Mouse (Mus musculus): Measurements from ENCODE around the gene Ankrd1. TPM values are rescaled to one million over a fixed set of nuclear protein-coding genes. Genes with fewer than 3 reads are reported as not detected.

Gene Ankrd1
- not detected in 2 replicates for polyA plus RNA-seq (2015; fragmentation: Nextera tagmentation; extraction: Ambion mirVana)

GRCm38 (mm10) chr19:36119783-36120471 lies at the start of gene Ankrd1:
Ankrd1 (minus strand) TSS chr19:36120099.
- Histone ChIP-seq H3K9ac (ENCODE audit: low read depth, low read length) (no peak within 1 kb of the TSS), H3K4me3 (ENCODE audit: low read depth, low read length) (no peak within 1 kb of the TSS), H3K27me3 (ENCODE audit: control insufficient read depth, insufficient read depth, low read depth, low read length) (no peaks in the 10 kb centered on the region), H3K27ac (ENCODE audit: low read length) (no peak within 1 kb of the TSS), H3K4me2 (ENCODE audit: low read length) (no peak within 1 kb of the TSS), H3K9me3 (replicated peaks; ENCODE audit: control insufficient read depth, low read length, poor library complexity, severe bottlenecking) (no peaks in the 10 kb centered on the region; the same call in 1 of the 2 replicates), H3K4me1 (ENCODE audit: control insufficient read depth, insufficient read depth, low read length) (no peaks in the 10 kb centered on the region), H3K36me3 (ENCODE audit: control insufficient read depth, insufficient read depth, low read length) (no peaks in the 10 kb centered on the region)
- no peak for ATAC-seq
- WGBS, result 87% methylated on average over 14 of the region's 14 CpGs

- no peaks in the 10 kb centered on the region for H3K36me3 ChIP-seq (ENCODE audit: control insufficient read depth, insufficient read depth, low read length)
- H3K9ac ChIP-seq (ENCODE audit: low read depth, low read length), result no peak overlapping the region
- WGBS, result 91% methylated on average over 2 of the region's 2 CpGs
- no peak overlapping the region for H3K27ac ChIP-seq (ENCODE audit: low read length)
- H3K27me3 ChIP-seq (ENCODE audit: control insufficient read depth, insufficient read depth, low read depth, low read length), result no peaks in the 10 kb centered on the region
- H3K4me1 ChIP-seq (ENCODE audit: control insufficient read depth, insufficient read depth, low read length), result no peaks in the 10 kb centered on the region
- no peaks in the 10 kb centered on the region for H3K9me3 ChIP-seq (replicated peaks; ENCODE audit: control insufficient read depth, low read length, poor library complexity, severe bottlenecking)
- ATAC-seq, result no peak
- no peak overlapping the region for H3K4me2 ChIP-seq (ENCODE audit: low read length)
- no peak overlapping the region for H3K4me3 ChIP-seq (ENCODE audit: low read depth, low read length)
These were observed 49.2 kb upstream of the Ankrd1 start for GRCm38 (mm10) chr19:36169101-36169500.

GRCm38 (mm10) chr19:36168121-36168520 lies 48.2 kb upstream of the Ankrd1 start:
- WGBS, result 74% methylated on average over 4 of the region's 4 CpGs
- H3K36me3 ChIP-seq (ENCODE audit: control insufficient read depth, insufficient read depth, low read length), result no peaks in the 10 kb centered on the region
- no peak overlapping the region for H3K4me2 ChIP-seq (ENCODE audit: low read length)
- no peaks in the 10 kb centered on the region for H3K27me3 ChIP-seq (ENCODE audit: control insufficient read depth, insufficient read depth, low read depth, low read length)
- no peaks in the 10 kb centered on the region for H3K4me1 ChIP-seq (ENCODE audit: control insufficient read depth, insufficient read depth, low read length)
- ATAC-seq, result no peak
- no peak overlapping the region for H3K27ac ChIP-seq (ENCODE audit: low read length)
- no peaks in the 10 kb centered on the region for H3K9me3 ChIP-seq (replicated peaks; ENCODE audit: control insufficient read depth, low read length, poor library complexity, severe bottlenecking)
- no peak overlapping the region for H3K9ac ChIP-seq (ENCODE audit: low read depth, low read length)
- no peak overlapping the region for H3K4me3 ChIP-seq (ENCODE audit: low read depth, low read length)

- Histone ChIP-seq H3K4me2 (ENCODE audit: low read length) (no peak overlapping the region), H3K36me3 (ENCODE audit: control insufficient read depth, insufficient read depth, low read length) (no peaks in the 10 kb centered on the region), H3K27ac (ENCODE audit: low read length) (no peak overlapping the region), H3K4me3 (ENCODE audit: low read depth, low read length) (no peak overlapping the region), H3K9ac (ENCODE audit: low read depth, low read length) (no peak overlapping the region), H3K4me1 (ENCODE audit: control insufficient read depth, insufficient read depth, low read length) (no peaks in the 10 kb centered on the region), H3K27me3 (ENCODE audit: control insufficient read depth, insufficient read depth, low read depth, low read length) (no peaks in the 10 kb centered on the region), H3K9me3 (replicated peaks; ENCODE audit: control insufficient read depth, low read length, poor library complexity, severe bottlenecking) (no peaks in the 10 kb centered on the region)
- ATAC-seq, result no peak
- 84% methylated on average over 6 of the region's 6 CpGs for WGBS
These were observed 47.5 kb upstream of the Ankrd1 start for GRCm38 (mm10) chr19:36167291-36167896.

GRCm38 (mm10) chr19:36166401-36167160 lies 46.7 kb upstream of the Ankrd1 start:
- H3K27me3 ChIP-seq (ENCODE audit: control insufficient read depth, insufficient read depth, low read depth, low read length), result no peaks in the 10 kb centered on the region
- no peak for ATAC-seq
- H3K4me3 ChIP-seq (ENCODE audit: low read depth, low read length), result no peak overlapping the region
- no peaks in the 10 kb centered on the region for H3K9me3 ChIP-seq (replicated peaks; ENCODE audit: control insufficient read depth, low read length, poor library complexity, severe bottlenecking)
- no peak overlapping the region for H3K27ac ChIP-seq (ENCODE audit: low read length)
- WGBS, result 91% methylated on average over 6 of the region's 6 CpGs
- H3K9ac ChIP-seq (ENCODE audit: low read depth, low read length), result no peak overlapping the region
- H3K4me2 ChIP-seq (ENCODE audit: low read length), result no peak overlapping the region
- H3K36me3 ChIP-seq (ENCODE audit: control insufficient read depth, insufficient read depth, low read length), result no peaks in the 10 kb centered on the region
- no peaks in the 10 kb centered on the region for H3K4me1 ChIP-seq (ENCODE audit: control insufficient read depth, insufficient read depth, low read length)

GRCm38 (mm10) chr19:36165351-36165750 lies 45.5 kb upstream of the Ankrd1 start:
- Histone ChIP-seq H3K27me3 (ENCODE audit: control insufficient read depth, insufficient read depth, low read depth, low read length) (no peaks in the 10 kb centered on the region), H3K4me1 (ENCODE audit: control insufficient read depth, insufficient read depth, low read length) (no peaks in the 10 kb centered on the region), H3K4me2 (ENCODE audit: low read length) (no peak overlapping the region), H3K4me3 (ENCODE audit: low read depth, low read length) (no peak overlapping the region), H3K36me3 (ENCODE audit: control insufficient read depth, insufficient read depth, low read length) (no peaks in the 10 kb centered on the region), H3K9me3 (replicated peaks; ENCODE audit: control insufficient read depth, low read length, poor library complexity, severe bottlenecking) (no peaks in the 10 kb centered on the region), H3K9ac (ENCODE audit: low read depth, low read length) (no peak overlapping the region), H3K27ac (ENCODE audit: low read length) (no peak overlapping the region)
- ATAC-seq, result no peak
- 85% methylated on average over 4 of the region's 4 CpGs for WGBS

- Histone ChIP-seq H3K4me3 (ENCODE audit: low read depth, low read length) (no peak overlapping the region), H3K36me3 (ENCODE audit: control insufficient read depth, insufficient read depth, low read length) (no peaks in the 10 kb centered on the region), H3K9ac (ENCODE audit: low read depth, low read length) (no peak overlapping the region), H3K9me3 (replicated peaks; ENCODE audit: control insufficient read depth, low read length, poor library complexity, severe bottlenecking) (no peaks in the 10 kb centered on the region), H3K27ac (ENCODE audit: low read length) (no peak overlapping the region), H3K4me1 (ENCODE audit: control insufficient read depth, insufficient read depth, low read length) (no peaks in the 10 kb centered on the region), H3K27me3 (ENCODE audit: control insufficient read depth, insufficient read depth, low read depth, low read length) (no peaks in the 10 kb centered on the region), H3K4me2 (ENCODE audit: low read length) (no peak overlapping the region)
- ATAC-seq, result no peak
- 61% methylated on average over 4 of the region's 4 CpGs for WGBS
These were observed 30.5 kb upstream of the Ankrd1 start for GRCm38 (mm10) chr19:36150241-36151007.

GRCm38 (mm10) chr19:36148578-36148977 lies 28.7 kb upstream of the Ankrd1 start:
- H3K27ac ChIP-seq (ENCODE audit: low read length), result no peak overlapping the region
- no peak overlapping the region for H3K4me3 ChIP-seq (ENCODE audit: low read depth, low read length)
- no peak for ATAC-seq
- no peak overlapping the region for H3K4me2 ChIP-seq (ENCODE audit: low read length)
- WGBS, result 82% methylated on average over 6 of the region's 6 CpGs
- no peaks in the 10 kb centered on the region for H3K36me3 ChIP-seq (ENCODE audit: control insufficient read depth, insufficient read depth, low read length)
- no peak overlapping the region for H3K9ac ChIP-seq (ENCODE audit: low read depth, low read length)
- H3K4me1 ChIP-seq (ENCODE audit: control insufficient read depth, insufficient read depth, low read length), result no peaks in the 10 kb centered on the region
- no peaks in the 10 kb centered on the region for H3K9me3 ChIP-seq (replicated peaks; ENCODE audit: control insufficient read depth, low read length, poor library complexity, severe bottlenecking)
- H3K27me3 ChIP-seq (ENCODE audit: control insufficient read depth, insufficient read depth, low read depth, low read length), result no peaks in the 10 kb centered on the region

Measured in midbrain, embryonic 16.5 days (tissue).